Mouse (Mus musculus) CD4-positive helper T cell, adult 2 months (primary cell): ENCODE data around the gene Srpk2.
"Not testable (repeated sequence)": the region's sequence is repeated elsewhere in the genome, so short reads cannot be mapped to it uniquely, and the experiment has no call there.

Experiments used
- DNase-seq: peaks from one replicate; pipeline ENCODE4 v3.0.0-alpha.2; 2012; ENCODE audit warnings: low read depth, missing footprints, low spot score

Srpk2 gene

GRCm38 (mm10) chr5:23615586-23616269 lies 68.7 kb downstream of the Srpk2 start:
- DNase-seq = no peak

- no peak for DNase-seq
These were observed 71.6 kb downstream of the Srpk2 start for GRCm38 (mm10) chr5:23612856-23613255.

- peak; percentile 66 for DNase-seq
These were observed 80.2 kb downstream of the Srpk2 start for GRCm38 (mm10) chr5:23604036-23604705.

- no peak for DNase-seq
These were observed 84.5 kb downstream of the Srpk2 start for GRCm38 (mm10) chr5:23599750-23600537.

GRCm38 (mm10) chr5:23599171-23599570 lies 85.2 kb downstream of the Srpk2 start:
- no peak for DNase-seq

GRCm38 (mm10) chr5:23598491-23598890 lies 85.9 kb downstream of the Srpk2 start:
- DNase-seq = no peak

- no peak for DNase-seq
These were observed 86.4 kb downstream of the Srpk2 start for GRCm38 (mm10) chr5:23597999-23598398.

- DNase-seq = no peak
These were observed 87.1 kb downstream of the Srpk2 start for GRCm38 (mm10) chr5:23597260-23597864.

GRCm38 (mm10) chr5:23596326-23596965 lies 88.0 kb downstream of the Srpk2 start:
- no peak for DNase-seq

- not testable (repeated sequence) for DNase-seq
These were observed 94.1 kb downstream of the Srpk2 start for GRCm38 (mm10) chr5:23590298-23590697.

GRCm38 (mm10) chr5:23587614-23588013 lies 96.8 kb downstream of the Srpk2 start:
- no peak for DNase-seq

- DNase-seq = no peak
These were observed 97.6 kb downstream of the Srpk2 start for GRCm38 (mm10) chr5:23586531-23587453.

GRCm38 (mm10) chr5:23581484-23582060 lies 102.8 kb downstream of the Srpk2 start:
- DNase-seq = no peak

GRCm38 (mm10) chr5:23579120-23579880 lies 105.1 kb downstream of the Srpk2 start:
- no peak for DNase-seq

- DNase-seq = no peak
These were observed 106.0 kb downstream of the Srpk2 start for GRCm38 (mm10) chr5:23578322-23578957.

- DNase-seq = no peak
These were observed 106.6 kb downstream of the Srpk2 start for GRCm38 (mm10) chr5:23577847-23578246.

GRCm38 (mm10) chr5:23576336-23577094 lies 107.9 kb downstream of the Srpk2 start:
- DNase-seq = no peak

- no peak for DNase-seq
These were observed 110.5 kb downstream of the Srpk2 start for GRCm38 (mm10) chr5:23573942-23574341.
